Mouse (Mus musculus) stomach, embryonic 14.5 days (tissue): ENCODE results near the gene Mrps14. TPM values are rescaled to one million over a fixed set of nuclear protein-coding genes. Genes with fewer than 3 reads are reported as not detected.

Source experiments
- ATAC-seq: fragments of 200-750 bp; cut with Nextera tagmentation; 2 replicates; pipeline ENCODE4 v1.8.0; 2017; ENCODE audit warnings: low read depth, moderate TSS enrichment; ENCODE audit not compliant: insufficient number of reproducible peaks, insufficient read depth, low FRiP score
- H3K27ac ChIP-seq: fragments of 300-500 bp; sonication (generic); 2 replicates; pipeline ENCODE4 v1.5.1; 2014; ENCODE audit warnings: mild to moderate bottlenecking, low read length, moderate library complexity, mixed read lengths
- H3K27me3 ChIP-seq: fragments of 300-500 bp; sonication (generic); 2 replicates; pipeline ENCODE4 v1.6.1; 2014; ENCODE audit warnings: low read length, control low read depth, mixed read lengths; ENCODE audit not compliant: control insufficient read depth, insufficient read depth
- H3K36me3 ChIP-seq: fragments of 300-500 bp; sonication (generic); 2 replicates; pipeline ENCODE4 v1.6.1; 2014; ENCODE audit warnings: mild to moderate bottlenecking, control low read depth, low read length, moderate library complexity, mixed read lengths; ENCODE audit not compliant: control insufficient read depth, insufficient read depth
- H3K4me1 ChIP-seq: fragments of 300-500 bp; sonication (generic); 2 replicates; pipeline ENCODE4 v1.6.1; 2014; ENCODE audit warnings: low read length, control low read depth, mixed read lengths; ENCODE audit not compliant: control insufficient read depth, insufficient read depth
- H3K4me2 ChIP-seq: fragments of 300-500 bp; sonication (generic); replicated peaks from 2 replicates; pipeline ENCODE4 v1.6.1; 2014; ENCODE audit warnings: low read depth, low read length, control low read depth
- H3K4me3 ChIP-seq: fragments of 300-500 bp; sonication (generic); 2 replicates; pipeline ENCODE4 v1.5.1; 2014; ENCODE audit warnings: low read depth, low read length, control low read depth
- H3K9ac ChIP-seq: fragments of 300-500 bp; sonication (generic); replicated peaks from 2 replicates; pipeline ENCODE4 v1.6.1; 2014; ENCODE audit warnings: low read depth, mild to moderate bottlenecking, control low read depth, low read length, moderate library complexity, mixed read lengths
- H3K9me3 ChIP-seq: fragments of 300-500 bp; sonication (generic); 2 replicates; pipeline ENCODE4 v1.6.1; 2016; ENCODE audit warnings: low read depth, low read length, control low read depth; ENCODE audit not compliant: control insufficient read depth
- WGBS: fragments of 180-500 bp; shearing (Covaris S2); extraction: QIAGEN DNeasy Blood & Tissue Kit; methylation state at CpG from one replicate; pipeline ENCODE4 v1.1.7; 2014; 5-methylcytosine and 5-hydroxymethylcytosine counted together
- polyA plus RNA-seq: library from polyadenylated mRNA; unstranded; fragments of >200 nt; fragmentation: Nextera tagmentation; extraction: Ambion mirVana; gene quantifications from 2 replicates; pipeline ENCODE4 v1.2.1, GENCODE M21; 2014

Gene Mrps14
- polyA plus RNA-seq, 1 experiment from 2014 or later, result 261 TPM

- H3K27me3 ChIP-seq, result no peaks in the 10 kb centered on the region
- H3K9me3 ChIP-seq, result no peaks in the 10 kb centered on the region
- no peak overlapping the region for H3K9ac ChIP-seq
- H3K4me1 ChIP-seq, result no peaks in the 10 kb centered on the region
- H3K4me2 ChIP-seq, result no peak overlapping the region
- peak; percentile 58; the same call in 1 of the 2 replicates for ATAC-seq
- H3K27ac ChIP-seq, result no peak overlapping the region; the same call in 1 of the 2 replicates
- no peaks in the 10 kb centered on the region for H3K36me3 ChIP-seq
- no peak overlapping the region for H3K4me3 ChIP-seq
Observed at GRCm38 (mm10) chr1:160233921-160234320, 38.9 kb downstream of the Mrps14 start.

DNA sequence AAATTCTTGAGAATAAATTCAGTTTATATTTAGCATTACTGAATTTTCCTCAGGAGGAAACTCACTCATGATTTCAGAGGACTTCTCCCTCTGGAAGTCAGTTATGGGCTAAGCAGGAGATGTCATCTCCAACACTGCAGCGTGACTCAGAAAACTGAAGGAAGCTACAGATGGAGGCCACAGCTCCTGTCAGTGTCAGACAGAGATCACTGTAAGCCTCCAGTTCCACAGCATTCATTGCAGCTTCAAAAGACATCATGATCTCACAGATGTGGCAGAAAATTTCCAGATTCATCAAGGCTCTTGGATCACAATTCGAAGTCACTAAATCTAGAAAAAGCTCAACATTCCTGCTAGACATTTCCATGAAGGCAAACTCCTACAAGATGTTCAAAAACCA is 43.0 kb downstream of the Mrps14 start:
- Histone ChIP-seq H3K9me3 (no peaks in the 10 kb centered on the region), H3K4me1 (no peaks in the 10 kb centered on the region), H3K4me3 (no peak overlapping the region), H3K4me2 (no peak overlapping the region), H3K9ac (no peak overlapping the region), H3K27ac (no peak overlapping the region), H3K36me3 (no peaks in the 10 kb centered on the region), H3K27me3 (no peaks in the 10 kb centered on the region)
- 91% methylated on average over 2 of the region's 2 CpGs for WGBS
- no peak for ATAC-seq

DNA sequence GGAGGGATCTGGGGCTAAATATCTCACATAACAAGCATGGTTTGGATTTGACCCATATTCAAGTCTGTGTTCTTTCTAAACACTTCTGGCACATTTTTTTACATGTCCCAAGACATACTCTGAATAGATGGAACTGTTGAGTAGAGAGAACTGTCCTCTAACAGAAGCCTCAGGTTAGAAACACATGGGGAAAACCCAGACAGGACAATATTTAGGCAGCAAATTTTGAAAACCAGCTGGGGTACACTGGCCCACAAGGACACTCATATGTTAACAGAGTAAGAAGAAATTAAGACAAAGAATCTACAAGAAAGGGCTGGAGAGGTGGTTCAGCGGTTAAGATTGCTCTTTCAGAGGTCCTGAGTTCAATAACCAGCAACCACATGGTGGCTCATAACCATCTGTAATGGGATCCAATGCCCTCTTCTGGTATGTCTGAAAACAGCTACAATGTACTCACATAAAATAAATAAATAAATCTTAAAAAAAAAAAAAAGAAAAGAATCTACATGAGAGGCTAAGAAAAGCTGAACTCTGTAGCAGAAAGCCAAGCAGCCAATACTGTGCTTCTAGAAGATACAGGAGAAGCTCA is 43.9 kb downstream of the Mrps14 start:
- Histone ChIP-seq H3K36me3 (no peaks in the 10 kb centered on the region), H3K27me3 (no peaks in the 10 kb centered on the region), H3K9me3 (no peaks in the 10 kb centered on the region), H3K4me2 (no peak overlapping the region), H3K27ac (no peak overlapping the region), H3K9ac (no peak overlapping the region), H3K4me1 (no peaks in the 10 kb centered on the region), H3K4me3 (no peak overlapping the region)
- no peak for ATAC-seq
- 97% methylated on average over 1 of the region's 1 CpGs for WGBS

DNA sequence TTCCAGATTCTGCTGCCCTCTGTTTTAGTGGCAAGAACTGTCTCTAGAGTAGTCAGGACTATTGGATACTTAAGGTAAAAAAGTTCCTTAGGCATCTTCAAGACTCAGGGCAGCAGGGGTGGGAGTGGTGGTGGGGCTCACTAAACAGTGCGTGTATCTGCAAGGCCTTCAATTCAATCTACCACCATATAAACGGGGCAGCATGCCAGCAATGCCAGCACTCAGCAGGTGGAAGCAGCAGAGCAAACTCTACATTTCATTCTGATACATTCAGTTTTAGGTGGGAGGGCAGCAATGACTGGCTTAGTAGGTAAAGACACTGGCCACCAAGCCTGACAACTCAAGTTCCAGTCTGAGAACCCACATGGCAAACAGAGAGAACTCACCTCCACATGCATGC is 45.1 kb downstream of the Mrps14 start:
- no peak for ATAC-seq
- H3K27me3 ChIP-seq, result no peaks in the 10 kb centered on the region
- 95% methylated on average over 2 of the region's 2 CpGs for WGBS

GRCm38 (mm10) chr1:160244689-160245088 is 49.7 kb downstream of the Mrps14 start:
- H3K4me1 ChIP-seq, result no peaks in the 10 kb centered on the region
- H3K4me2 ChIP-seq, result no peak overlapping the region
- no peaks in the 10 kb centered on the region for H3K36me3 ChIP-seq
- no peak overlapping the region for H3K4me3 ChIP-seq
- WGBS, result 86% methylated on average over 5 of the region's 5 CpGs
- no peaks in the 10 kb centered on the region for H3K27me3 ChIP-seq
- H3K9me3 ChIP-seq, result no peaks in the 10 kb centered on the region
- H3K27ac ChIP-seq, result no peak overlapping the region
- no peak overlapping the region for H3K9ac ChIP-seq
- no peak for ATAC-seq

More for the DNA sequence above, 45.1 kb downstream of the Mrps14 start:
- no peak overlapping the region for H3K9ac ChIP-seq
- no peaks in the 10 kb centered on the region for H3K9me3 ChIP-seq
- H3K4me1 ChIP-seq, result no peaks in the 10 kb centered on the region
- no peaks in the 10 kb centered on the region for H3K36me3 ChIP-seq
- no peak overlapping the region for H3K4me2 ChIP-seq
- H3K27ac ChIP-seq, result no peak overlapping the region
- H3K4me3 ChIP-seq, result no peak overlapping the region

GRCm38 (mm10) chr1:160245954-160246353 is 50.9 kb downstream of the Mrps14 start:
- Histone ChIP-seq H3K4me2 (no peak overlapping the region), H3K4me3 (no peak overlapping the region)
- WGBS, result 78% methylated on average over 2 of the region's 2 CpGs

GRCm38 (mm10) chr1:160246844-160247243 is 51.8 kb downstream of the Mrps14 start:
- WGBS, result 63% methylated on average over 4 of the region's 4 CpGs
- Histone ChIP-seq H3K4me3 (no peak overlapping the region), H3K36me3 (no peaks in the 10 kb centered on the region), H3K27ac (no peak overlapping the region), H3K27me3 (no peaks in the 10 kb centered on the region), H3K4me2 (no peak overlapping the region), H3K9me3 (no peaks in the 10 kb centered on the region), H3K4me1 (no peaks in the 10 kb centered on the region), H3K9ac (no peak overlapping the region)
- ATAC-seq, result no peak

More at GRCm38 (mm10) chr1:160245954-160246353, 50.9 kb downstream of the Mrps14 start:
- Histone ChIP-seq H3K9me3 (no peaks in the 10 kb centered on the region), H3K9ac (no peak overlapping the region), H3K36me3 (no peaks in the 10 kb centered on the region), H3K27me3 (no peaks in the 10 kb centered on the region), H3K4me1 (no peaks in the 10 kb centered on the region), H3K27ac (no peak overlapping the region)
- ATAC-seq, result no peak

DNA sequence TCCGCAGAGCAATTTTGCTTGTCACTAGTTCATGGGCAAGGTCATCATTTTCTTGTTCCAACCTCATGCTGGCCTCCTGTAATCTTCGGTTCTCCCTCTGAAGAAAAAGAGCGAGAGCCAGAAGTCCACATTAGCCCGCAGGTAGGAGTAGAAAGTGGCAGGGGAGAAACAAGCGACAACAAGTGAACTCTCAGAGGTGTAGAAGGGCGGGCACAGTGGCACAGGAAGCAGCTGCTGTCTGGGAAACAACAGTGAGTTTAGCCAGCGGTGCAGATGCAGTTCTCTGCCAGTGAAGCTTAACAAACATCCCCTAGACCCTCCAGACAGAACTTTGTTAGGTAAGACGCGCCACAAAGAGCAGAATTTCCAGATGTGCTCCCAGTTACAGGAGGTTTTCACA is 52.5 kb downstream of the Mrps14 start:
- Histone ChIP-seq H3K4me3 (no peak overlapping the region), H3K27ac (no peak overlapping the region), H3K9me3 (no peaks in the 10 kb centered on the region), H3K4me1 (no peaks in the 10 kb centered on the region), H3K36me3 (no peaks in the 10 kb centered on the region), H3K27me3 (no peaks in the 10 kb centered on the region), H3K4me2 (no peak overlapping the region), H3K9ac (no peak overlapping the region)
- no peak for ATAC-seq
- WGBS, result 87% methylated on average over 9 of the region's 9 CpGs

DNA sequence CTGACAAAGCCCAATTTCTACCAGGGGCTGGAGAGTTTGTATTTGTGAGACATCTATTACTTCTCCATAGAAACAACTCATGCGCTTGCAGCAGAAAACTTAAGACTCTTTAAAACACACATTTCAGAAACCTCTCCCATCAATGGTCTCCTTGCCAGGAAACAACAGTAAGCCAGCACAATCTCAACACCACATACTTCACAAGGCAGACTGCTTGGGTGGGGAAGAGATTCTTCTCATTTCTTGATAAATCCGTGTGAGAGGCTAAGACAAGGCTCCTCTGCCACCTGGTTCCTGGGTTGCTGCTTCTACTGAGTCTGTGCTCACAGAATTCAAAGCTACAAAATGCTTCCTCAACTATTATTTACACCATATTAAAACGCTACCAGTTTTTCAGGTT is 54.8 kb downstream of the Mrps14 start:
- no peak for ATAC-seq
- H3K9ac ChIP-seq, result no peak overlapping the region
- H3K9me3 ChIP-seq, result no peaks in the 10 kb centered on the region
- no peaks in the 10 kb centered on the region for H3K36me3 ChIP-seq
- H3K4me2 ChIP-seq, result no peak overlapping the region
- H3K4me3 ChIP-seq, result no peak overlapping the region
- 61% methylated on average over 3 of the region's 3 CpGs for WGBS
- no peaks in the 10 kb centered on the region for H3K27me3 ChIP-seq
- no peaks in the 10 kb centered on the region for H3K4me1 ChIP-seq
- H3K27ac ChIP-seq, result no peak overlapping the region
